Mouse (Mus musculus): ENCODE measurements around the gene Tmem223.

- peak; percentile 98 for TF ChIP-seq POLR2A (IDR thresholded peaks at IDR 0.05; ENCODE audit: control insufficient read depth, low read depth, low read length)
- no peak for TF ChIP-seq CTCF (IDR thresholded peaks at IDR 0.05; ENCODE audit: control insufficient read depth, insufficient read depth, insufficient replicate concordance, low read depth, low read length)
These were observed 14.0 kb upstream of the Tmem223 start, which contains the start of gene Nxf1 for GRCm38 (mm10) chr19:8756635-8757387.

All from testis, adult 2 months (tissue).